Mouse (Mus musculus): ENCODE measurements at regions not wholly inside any gene's neighbourhood (a gene's known extent, or its start where the extent isn't known, plus 50 kb on each side); places are given as distances from the start of the nearest gene placed in this dataset.

- in situ Hi-C loops (cut with MboI, MseI) = no loop called here
Observed at GRCm38 (mm10) chr12:39342327-39342726, 563.1 kb downstream of the Etv1 start.

- in situ Hi-C loops (cut with MboI, MseI) = no loop called here
Observed at GRCm38 (mm10) chr12:39371480-39372245, 592.5 kb downstream of the Etv1 start.

- in situ Hi-C loops (cut with MboI, MseI) = no loop called here
Observed at GRCm38 (mm10) chr12:39373721-39374120, 594.5 kb downstream of the Etv1 start.
